Mouse (Mus musculus) heart, adult 2 months (tissue): ENCODE results near the gene Zbtb2.

Experiments used
- CTCF ChIP-seq: fragments of 200-600 bp; IDR thresholded peaks from 2 replicates; pipeline ENCODE4 v1.8.1; 2022; ENCODE audit warnings: antibody characterized with exemption, mild to moderate bottlenecking, moderate library complexity
- EP300 ChIP-seq: fragments of 200-500 bp; IDR thresholded peaks from 2 replicates; pipeline ENCODE4 v1.6.1; 2011; ENCODE audit warnings: low read depth, low read length, control low read depth; ENCODE audit not compliant: insufficient read depth
- POLR2A ChIP-seq: fragments of 200-500 bp; IDR thresholded peaks from 2 replicates; pipeline ENCODE4 v1.6.1; 2011; ENCODE audit warnings: mild to moderate bottlenecking, low read depth, low read length, control low read depth; ENCODE audit not compliant: insufficient read depth

GRCm38 (mm10) chr10:4325562-4325961 lies 62.3 kb downstream of the Zbtb2 start:
- TF ChIP-seq EP300 (no peak), POLR2A (no peak), CTCF (no peak)
